In genomic region chr9:81217938-81218337, GRCm38 (mm10) we compare ENCODE assay signal across 10 mouse cellular contexts.
"Had no signal": no experiment of that assay in that cellular context is flagged by ENCODE, and none has a peak within 500 bp of the region (broad histone marks: within the 10 kb centered on the region; RNA-seq: fewer than 3 reads in every experiment).

No protein-coding gene starts in this region.

- H3K4me1 ChIP-seq: kidney, embryonic 15.5 days; limb, embryonic 15.5 days; liver, embryonic 12.5 days; neural tube, embryonic 15.5 days had no signal

- H3K36me3 ChIP-seq: kidney, embryonic 15.5 days; limb, embryonic 15.5 days; liver, embryonic 12.5 days; midbrain, embryonic 13.5 days; neural tube, embryonic 15.5 days had no signal

- DNase-seq: kidney, adult 2 months; kidney, postnatal 25 days; right cerebral cortex, postnatal 14 days; thymus, adult 18-20 months; thymus, postnatal 14 days had no signal

- H3K4me3 ChIP-seq: kidney, embryonic 15.5 days; limb, embryonic 15.5 days; liver, embryonic 12.5 days; midbrain, embryonic 13.5 days; neural tube, embryonic 15.5 days had no signal

- ATAC-seq: liver, embryonic 12.5 days; midbrain, embryonic 13.5 days had no signal

- H3K9ac ChIP-seq: kidney, embryonic 15.5 days; limb, embryonic 15.5 days; liver, embryonic 12.5 days; midbrain, embryonic 13.5 days; neural tube, embryonic 15.5 days had no signal

- H3K27me3 ChIP-seq: kidney, embryonic 15.5 days; limb, embryonic 15.5 days; liver, embryonic 12.5 days; midbrain, embryonic 13.5 days; neural tube, embryonic 15.5 days had no signal

- H3K4me2 ChIP-seq: kidney, embryonic 15.5 days; limb, embryonic 15.5 days; liver, embryonic 12.5 days; midbrain, embryonic 13.5 days; neural tube, embryonic 15.5 days had no signal

- H3K27ac ChIP-seq: kidney, embryonic 15.5 days; limb, embryonic 15.5 days; liver, embryonic 12.5 days; midbrain, embryonic 13.5 days; neural tube, embryonic 15.5 days had no signal

- H3K9me3 ChIP-seq: limb, embryonic 15.5 days; liver, embryonic 12.5 days had no signal
